Mouse (Mus musculus): Measurements from ENCODE around the gene Ccdc9b. TPM values are rescaled to one million over a fixed set of nuclear protein-coding genes. Genes with fewer than 3 reads are reported as not detected.

Gene Ccdc9b
- polyA plus RNA-seq, 1 experiment from 2014 or later: 0.83 TPM

DNA sequence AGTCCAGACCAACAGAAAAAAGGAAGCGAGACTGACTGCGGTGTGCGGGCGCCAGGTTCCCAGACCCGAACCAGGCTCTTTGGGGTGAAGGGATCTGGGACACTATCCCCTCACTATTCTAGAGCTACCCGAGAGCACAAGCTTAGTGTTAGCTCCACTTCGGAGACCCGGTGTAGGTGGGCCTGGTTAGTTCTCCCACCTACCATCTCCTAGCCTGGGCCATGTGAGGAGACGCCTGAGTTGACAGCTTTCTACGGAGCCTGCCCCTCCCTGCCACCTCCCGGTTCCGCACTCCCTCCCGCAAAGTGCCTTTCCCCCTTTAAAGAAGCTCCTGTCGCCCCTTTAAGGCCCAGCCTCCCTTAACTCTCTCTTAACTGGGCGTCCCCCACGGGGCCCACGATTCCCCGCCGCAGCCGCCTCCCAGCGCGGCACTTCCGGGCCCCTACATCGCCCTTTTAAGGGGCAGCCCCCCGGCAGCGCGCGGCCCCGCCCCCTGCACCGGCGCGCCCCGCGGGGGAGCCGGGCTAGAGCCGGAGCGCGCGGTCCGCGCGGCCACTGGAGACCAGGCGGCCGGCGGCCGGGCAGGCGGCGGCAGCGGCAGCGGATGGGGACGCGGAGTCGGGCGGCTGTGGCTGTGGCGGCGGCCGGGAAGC is 17.1 kb downstream of the Ccdc9b start, which contains the start of gene Inafm2:
Gene Inafm2 (plus strand): TSS at position 527 of the 653 bp plus-strand sequence.
- H3K27ac ChIP-seq: no peak within 1 kb of the TSS
- peak within 1 kb of the TSS; percentile 98 for H3K4me2 ChIP-seq
- no peaks in the 10 kb centered on the region for H3K36me3 ChIP-seq
- no peaks in the 10 kb centered on the region for H3K9me3 ChIP-seq
- peaks cover 46% of the 10 kb centered on the region for H3K4me1 ChIP-seq
- peak within 1 kb of the TSS; percentile 88 for H3K9ac ChIP-seq
- WGBS: under 1% methylated on average over 49 of the region's 57 CpGs
- ATAC-seq (ENCODE audit: insufficient number of reproducible peaks, insufficient read depth, low FRiP score, low TSS enrichment, low read depth): peak; percentile 89
- peaks cover 37% of the 10 kb centered on the region for H3K27me3 ChIP-seq
- H3K4me3 ChIP-seq: peak within 1 kb of the TSS; percentile 81

DNA sequence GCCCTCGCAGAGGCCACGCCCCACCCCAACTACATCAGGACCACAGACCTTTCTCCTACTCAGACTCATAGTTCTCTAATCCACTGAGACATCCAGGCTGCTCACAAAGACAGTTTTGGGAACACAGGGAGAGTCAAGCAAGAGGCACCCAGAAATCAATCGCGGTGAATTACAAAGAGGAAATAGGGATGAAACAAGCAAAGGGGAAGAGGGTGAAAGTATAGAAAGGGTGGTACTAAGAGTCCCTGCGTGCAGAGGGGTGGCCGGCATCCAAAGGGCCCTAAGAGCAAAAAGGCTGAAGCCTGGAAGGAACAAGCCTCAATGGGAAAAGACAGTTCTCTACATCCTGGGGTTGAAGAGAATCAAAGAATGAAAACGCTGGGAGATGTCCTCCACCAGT is 17.8 kb downstream of the Ccdc9b start:
- Histone ChIP-seq H3K9ac (no peak overlapping the region), H3K27me3 (peaks cover 37% of the 10 kb centered on the region), H3K4me2 (peak overlapping the region; percentile 98), H3K4me3 (peak overlapping the region; percentile 81; the same call in 1 of the 2 replicates), H3K27ac (no peak overlapping the region), H3K9me3 (no peaks in the 10 kb centered on the region), H3K4me1 (peaks cover 39% of the 10 kb centered on the region), H3K36me3 (no peaks in the 10 kb centered on the region)
- no peak for ATAC-seq (ENCODE audit: insufficient number of reproducible peaks, insufficient read depth, low FRiP score, low TSS enrichment, low read depth)
- WGBS: 9% methylated on average over 7 of the region's 7 CpGs

DNA sequence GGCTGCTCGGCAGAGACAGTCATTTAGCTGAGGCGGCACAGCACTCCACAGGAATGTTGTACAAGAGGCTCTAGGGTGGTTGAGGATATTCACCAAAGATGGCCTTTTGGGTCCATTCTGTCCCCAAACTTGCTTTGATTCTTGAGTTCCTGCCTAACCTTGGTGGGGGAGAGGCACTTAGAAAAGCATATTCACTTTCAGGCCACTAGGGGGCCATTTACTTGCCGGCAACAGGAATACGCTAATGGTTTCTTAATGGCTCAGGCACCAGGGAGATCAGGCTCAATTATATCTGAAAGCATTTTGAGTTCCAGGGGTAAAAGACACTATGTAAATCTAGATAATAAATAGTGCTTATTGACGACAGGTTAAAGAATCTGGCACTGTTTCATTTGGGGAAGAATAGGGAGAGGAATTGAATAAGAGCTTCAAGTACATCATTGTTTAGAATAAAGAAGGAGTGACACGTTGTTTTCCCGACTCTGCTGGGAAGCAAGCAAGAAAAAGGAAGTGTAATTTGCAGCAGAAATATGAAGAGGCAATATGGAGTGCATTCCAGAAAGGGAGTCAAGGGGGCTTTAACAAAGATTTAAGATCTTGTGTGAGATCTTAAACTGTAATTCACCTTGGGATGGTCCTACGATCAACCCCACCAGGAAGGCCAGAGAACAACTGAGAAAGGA is 19.1 kb downstream of the Ccdc9b start:
- Histone ChIP-seq H3K9ac (no peak overlapping the region), H3K36me3 (no peaks in the 10 kb centered on the region), H3K27ac (no peak overlapping the region), H3K4me3 (no peak overlapping the region), H3K4me1 (peaks cover 29% of the 10 kb centered on the region), H3K4me2 (no peak overlapping the region), H3K27me3 (peaks cover 37% of the 10 kb centered on the region), H3K9me3 (no peaks in the 10 kb centered on the region)
- ATAC-seq (ENCODE audit: insufficient number of reproducible peaks, insufficient read depth, low FRiP score, low TSS enrichment, low read depth): no peak
- WGBS: 29% methylated on average over 8 of the region's 8 CpGs

GRCm38 (mm10) chr2:118741183-118741582 is 21.3 kb downstream of the Ccdc9b start:
- Histone ChIP-seq H3K4me1 (peaks cover 9% of the 10 kb centered on the region; the same call in 1 of the 2 replicates), H3K36me3 (no peaks in the 10 kb centered on the region), H3K4me3 (no peak overlapping the region), H3K9me3 (no peaks in the 10 kb centered on the region), H3K4me2 (no peak overlapping the region), H3K9ac (no peak overlapping the region), H3K27ac (no peak overlapping the region), H3K27me3 (peaks cover 37% of the 10 kb centered on the region)
- ATAC-seq (ENCODE audit: insufficient number of reproducible peaks, insufficient read depth, low FRiP score, low TSS enrichment, low read depth): no peak
- WGBS: 71% methylated on average over 9 of the region's 9 CpGs

DNA sequence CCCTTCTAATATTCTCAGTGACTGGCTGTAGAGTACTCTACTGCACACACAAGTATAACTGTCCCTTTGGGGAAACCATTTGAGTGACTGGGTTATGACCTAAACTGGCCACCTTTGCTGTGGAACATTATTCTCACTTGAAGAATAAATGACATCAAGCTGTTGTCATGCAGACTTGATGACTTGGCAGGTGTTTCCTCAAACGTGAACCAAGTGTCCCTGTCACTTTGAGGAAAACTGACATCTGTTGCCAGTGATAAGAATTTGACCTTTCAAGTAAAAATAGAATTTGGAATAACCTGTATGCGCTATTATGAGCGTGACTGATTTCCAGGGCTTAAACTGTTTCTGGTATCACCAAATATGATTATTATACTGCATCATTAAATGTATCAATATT is 22.1 kb downstream of the Ccdc9b start:
- Histone ChIP-seq H3K9ac (no peak overlapping the region), H3K27me3 (peaks cover 37% of the 10 kb centered on the region), H3K36me3 (no peaks in the 10 kb centered on the region), H3K9me3 (no peaks in the 10 kb centered on the region), H3K27ac (no peak overlapping the region), H3K4me1 (peaks cover 9% of the 10 kb centered on the region; the same call in 1 of the 2 replicates), H3K4me3 (no peak overlapping the region), H3K4me2 (no peak overlapping the region)
- WGBS: 66% methylated on average over 3 of the region's 3 CpGs
- ATAC-seq (ENCODE audit: insufficient number of reproducible peaks, insufficient read depth, low FRiP score, low TSS enrichment, low read depth): no peak

DNA sequence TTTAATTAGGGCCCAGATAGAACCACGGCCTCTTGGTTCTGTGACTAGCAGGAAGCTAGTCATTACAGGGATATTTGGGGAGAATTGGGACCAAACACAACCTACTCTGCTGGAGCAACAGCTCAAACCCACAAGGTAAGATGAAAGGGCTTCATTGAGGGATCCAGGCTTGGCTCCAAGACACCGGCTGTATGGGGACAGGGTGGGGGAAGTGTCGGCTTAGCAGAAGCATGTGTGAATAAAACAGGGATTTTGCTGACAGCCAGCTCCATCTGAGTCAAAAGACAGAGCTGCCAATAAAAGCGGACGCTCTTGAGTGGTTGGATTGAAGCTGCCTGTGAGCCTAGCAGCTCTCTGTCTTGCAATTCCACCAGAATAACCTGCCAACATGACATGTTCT is 29.1 kb downstream of the Ccdc9b start:
- no peak overlapping the region for H3K4me2 ChIP-seq
- H3K4me3 ChIP-seq: no peak overlapping the region
- WGBS: 58% methylated on average over 5 of the region's 5 CpGs
- ATAC-seq (ENCODE audit: insufficient number of reproducible peaks, insufficient read depth, low FRiP score, low TSS enrichment, low read depth): no peak
- no peak overlapping the region for H3K27ac ChIP-seq
- H3K9me3 ChIP-seq: no peaks in the 10 kb centered on the region
- peaks cover 22% of the 10 kb centered on the region for H3K4me1 ChIP-seq
- H3K27me3 ChIP-seq: peaks cover 42% of the 10 kb centered on the region
- no peaks in the 10 kb centered on the region for H3K36me3 ChIP-seq
- H3K9ac ChIP-seq: no peak overlapping the region

GRCm38 (mm10) chr2:118731981-118732380 is 30.5 kb downstream of the Ccdc9b start:
- no peaks in the 10 kb centered on the region for H3K36me3 ChIP-seq
- no peak overlapping the region for H3K9ac ChIP-seq
- no peak overlapping the region for H3K4me3 ChIP-seq
- H3K4me1 ChIP-seq: peaks cover 28% of the 10 kb centered on the region
- H3K27me3 ChIP-seq: peaks cover 51% of the 10 kb centered on the region
- no peaks in the 10 kb centered on the region for H3K9me3 ChIP-seq
- WGBS: 75% methylated on average over 5 of the region's 5 CpGs
- no peak overlapping the region for H3K4me2 ChIP-seq
- no peak for ATAC-seq (ENCODE audit: insufficient number of reproducible peaks, insufficient read depth, low FRiP score, low TSS enrichment, low read depth)
- no peak overlapping the region for H3K27ac ChIP-seq

DNA sequence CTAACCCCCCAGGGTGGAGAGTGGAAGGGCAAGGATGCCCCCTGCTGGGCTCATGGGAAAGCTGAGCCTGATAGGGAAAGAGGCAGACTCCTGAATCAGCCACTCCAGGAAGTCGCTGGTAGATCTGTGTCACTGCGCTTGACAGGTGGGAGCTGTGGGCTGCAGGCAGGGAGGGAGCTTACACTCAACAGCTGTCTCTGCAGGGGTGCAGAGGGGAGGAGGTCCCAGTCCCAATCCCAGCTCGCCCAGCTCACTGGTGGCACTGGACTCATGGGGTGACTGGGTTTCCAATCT is 31.9 kb downstream of the Ccdc9b start:
- H3K9ac ChIP-seq: no peak overlapping the region
- ATAC-seq (ENCODE audit: insufficient number of reproducible peaks, insufficient read depth, low FRiP score, low TSS enrichment, low read depth): no peak

DNA sequence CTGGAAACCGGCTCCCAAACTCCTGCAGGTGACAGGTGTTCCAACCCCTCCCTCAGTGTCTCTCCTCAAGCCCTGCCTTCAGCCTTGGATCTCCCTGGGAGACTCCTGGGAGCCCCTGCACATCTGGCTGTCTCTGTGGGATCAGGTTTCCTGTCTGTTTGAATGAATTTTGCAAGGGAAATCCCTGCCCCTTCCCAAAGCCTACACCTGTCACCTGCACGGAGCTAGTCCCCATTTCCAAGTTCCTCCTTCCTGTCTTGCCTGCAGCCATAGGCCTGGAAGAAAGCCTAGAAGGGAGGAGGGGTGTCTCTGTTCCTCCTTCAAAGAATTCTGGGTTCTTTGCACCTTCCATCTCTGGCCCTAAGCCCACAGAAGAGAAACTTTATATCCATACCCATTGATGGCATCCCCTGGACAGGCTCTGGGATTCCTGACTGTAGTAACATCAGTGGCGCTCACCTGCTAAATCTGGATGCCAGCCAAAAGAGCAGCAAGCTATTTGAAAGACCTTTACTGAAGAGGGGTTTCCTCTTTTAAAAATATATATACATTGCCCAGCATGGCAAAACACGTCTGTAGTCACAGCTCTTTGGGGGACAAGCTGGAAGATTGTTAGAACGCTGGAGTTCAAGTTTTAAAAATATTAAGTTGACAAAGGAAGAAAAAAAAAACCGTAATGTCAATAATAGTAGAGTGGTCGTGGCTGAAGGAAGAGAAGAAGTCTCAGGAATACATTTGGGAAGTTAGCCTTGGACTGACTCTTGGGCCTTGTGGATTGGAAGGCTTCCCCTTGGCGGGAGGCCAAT is 32.4 kb downstream of the Ccdc9b start:
- 23% methylated on average over 8 of the region's 8 CpGs for WGBS
- Histone ChIP-seq H3K36me3 (no peaks in the 10 kb centered on the region), H3K4me1 (peaks cover 28% of the 10 kb centered on the region), H3K27me3 (peaks cover 49% of the 10 kb centered on the region), H3K4me3 (no peak overlapping the region), H3K9ac (no peak overlapping the region), H3K27ac (no peak overlapping the region), H3K9me3 (no peaks in the 10 kb centered on the region), H3K4me2 (no peak overlapping the region)
- ATAC-seq (ENCODE audit: insufficient number of reproducible peaks, insufficient read depth, low FRiP score, low TSS enrichment, low read depth): no peak

More for the DNA sequence above, 31.9 kb downstream of the Ccdc9b start:
- Histone ChIP-seq H3K4me2 (no peak overlapping the region), H3K36me3 (no peaks in the 10 kb centered on the region), H3K27ac (no peak overlapping the region), H3K9me3 (no peaks in the 10 kb centered on the region), H3K4me3 (no peak overlapping the region), H3K27me3 (peaks cover 51% of the 10 kb centered on the region), H3K4me1 (peaks cover 28% of the 10 kb centered on the region)
- 9% methylated on average over 3 of the region's 3 CpGs for WGBS

DNA sequence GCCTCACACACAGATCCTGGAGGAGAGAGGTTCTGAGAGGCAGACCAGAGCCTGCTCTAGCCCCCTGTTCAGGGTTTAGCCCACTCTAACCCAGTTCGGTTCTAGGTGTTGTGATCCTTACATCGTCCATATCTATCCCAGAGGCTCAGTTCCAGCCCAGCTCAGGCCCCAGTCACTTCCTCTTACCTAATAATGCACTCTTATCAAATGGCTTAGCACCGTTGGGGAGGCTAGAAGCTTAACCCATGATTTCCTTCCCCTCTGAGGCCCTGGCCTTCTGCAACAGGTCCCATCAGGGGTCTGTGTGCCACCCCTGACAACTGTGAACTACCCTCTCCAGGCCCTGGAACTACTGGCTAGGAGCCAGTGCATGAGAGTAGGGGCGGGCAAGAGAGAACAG is 33.3 kb downstream of the Ccdc9b start:
- H3K4me3 ChIP-seq: no peak overlapping the region
- 41% methylated on average over 4 of the region's 4 CpGs for WGBS
- peaks cover 28% of the 10 kb centered on the region for H3K4me1 ChIP-seq
- peaks cover 41% of the 10 kb centered on the region for H3K27me3 ChIP-seq
- no peak overlapping the region for H3K27ac ChIP-seq
- ATAC-seq (ENCODE audit: insufficient number of reproducible peaks, insufficient read depth, low FRiP score, low TSS enrichment, low read depth): no peak
- no peak overlapping the region for H3K4me2 ChIP-seq
- no peaks in the 10 kb centered on the region for H3K9me3 ChIP-seq
- no peaks in the 10 kb centered on the region for H3K36me3 ChIP-seq
- no peak overlapping the region for H3K9ac ChIP-seq

DNA sequence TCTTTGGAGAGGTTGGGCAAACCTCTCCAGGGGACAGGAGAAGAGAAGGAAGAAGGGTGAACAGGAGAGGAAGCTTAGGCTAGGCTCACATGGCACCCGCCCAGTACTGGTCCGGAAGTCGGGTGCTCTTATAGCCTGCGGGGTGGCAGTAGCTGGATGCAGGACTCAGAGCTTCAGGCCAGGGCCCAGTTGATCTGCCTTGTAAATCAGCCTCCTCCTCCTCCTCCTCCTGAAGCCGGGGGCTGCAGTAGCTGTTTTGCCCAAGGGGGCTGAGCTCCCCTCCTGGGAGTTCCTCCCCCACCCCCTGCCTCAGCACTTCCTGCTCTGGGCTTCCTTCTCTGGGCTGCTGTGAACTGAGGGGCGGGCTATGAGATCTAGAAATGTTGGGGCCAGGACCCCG is 34.1 kb downstream of the Ccdc9b start, which contains the start of gene Plcb2:
Gene Plcb2 (minus strand): TSS at position 102 of the 400 bp plus-strand sequence.
- no peak within 1 kb of the TSS for H3K9ac ChIP-seq

More for the DNA sequence above, 34.1 kb downstream of the Ccdc9b start, which contains the start of gene Plcb2:
- Histone ChIP-seq H3K9me3 (no peaks in the 10 kb centered on the region), H3K4me3 (no peak within 1 kb of the TSS), H3K4me1 (peaks cover 28% of the 10 kb centered on the region), H3K27ac (no peak within 1 kb of the TSS), H3K36me3 (no peaks in the 10 kb centered on the region), H3K4me2 (peak within 1 kb of the TSS; percentile 10; the same call in 1 of the 2 replicates), H3K27me3 (peaks cover 36% of the 10 kb centered on the region)
- no peak for ATAC-seq (ENCODE audit: insufficient number of reproducible peaks, insufficient read depth, low FRiP score, low TSS enrichment, low read depth)
- 17% methylated on average over 7 of the region's 7 CpGs for WGBS
